Mouse (Mus musculus) liver, adult 2 months (tissue): Measurements from ENCODE around the gene Rab19. TPM values are rescaled to one million over a fixed set of nuclear protein-coding genes. Genes with fewer than 3 reads are reported as not detected.

Source experiments
- DNase-seq: peaks from one replicate; pipeline ENCODE4 v3.0.0-alpha.2; 2011; ENCODE audit warnings: low read depth, low spot score; ENCODE audit errors: extremely low read depth
- H3K27ac ChIP-seq: fragments of 200-500 bp; replicated peaks from 2 replicates; pipeline ENCODE4 v1.5.1; 2012; ENCODE audit warnings: low read depth, mild to moderate bottlenecking, control low read depth, inconsistent platforms, low read length; ENCODE audit not compliant: insufficient read depth
- H3K27me3 ChIP-seq: fragments of 200-500 bp; 2 replicates; pipeline ENCODE4 v1.6.1; 2012; ENCODE audit warnings: mild to moderate bottlenecking, moderate library complexity, low read length, inconsistent platforms; ENCODE audit not compliant: control insufficient read depth, insufficient read depth
- H3K36me3 ChIP-seq: fragments of 200-500 bp; 2 replicates; pipeline ENCODE4 v1.6.1; 2012; ENCODE audit warnings: low read length, inconsistent platforms; ENCODE audit not compliant: control insufficient read depth, insufficient read depth
- H3K4me1 ChIP-seq: fragments of 200-500 bp; 2 replicates; pipeline ENCODE4 v1.6.1; 2011; ENCODE audit warnings: low read length; ENCODE audit not compliant: control insufficient read depth, insufficient read depth
- H3K4me3 ChIP-seq: fragments of 200-500 bp; 2 replicates; pipeline ENCODE4 v1.5.1; 2011; ENCODE audit warnings: low read depth, mild to moderate bottlenecking, control low read depth, low read length, moderate library complexity; ENCODE audit not compliant: insufficient read depth
- H3K79me2 ChIP-seq: fragments of 200-500 bp; 2 replicates; pipeline ENCODE4 v1.6.1; 2012; ENCODE audit warnings: inconsistent platforms, mild to moderate bottlenecking, low read length, moderate library complexity; ENCODE audit not compliant: control insufficient read depth, insufficient read depth
- H3K9ac ChIP-seq: fragments of 200-500 bp; 2 replicates; pipeline ENCODE4 v1.6.1; 2012; ENCODE audit warnings: low read depth, mild to moderate bottlenecking, control low read depth, inconsistent platforms, low read length
- CTCF ChIP-seq: fragments of 200-500 bp; IDR thresholded peaks from 2 replicates; pipeline ENCODE4 v1.5.1; 2011; ENCODE audit warnings: low read depth, low read length, control low read depth
- POLR2A ChIP-seq: fragments of 200-500 bp; IDR thresholded peaks from 2 replicates; pipeline ENCODE4 v1.6.1; 2011; ENCODE audit warnings: low read length, control low read depth; ENCODE audit not compliant: insufficient read depth; ENCODE audit errors: extremely low read depth
- WGBS: fragments of 180-500 bp; shearing (Covaris S2); methylation state at CpG from one replicate; pipeline ENCODE4 v1.1.7; 2018; 5-methylcytosine and 5-hydroxymethylcytosine counted together
- polyA plus RNA-seq: library from polyadenylated mRNA; depleted of rRNA; stranded (reverse); fragments of >200 nt; gene quantifications from 2 replicates; pipeline ENCODE4 v1.2.3, GENCODE M21; 2012; rRNA removed
- total RNA-seq: library from RNA; depleted of rRNA; stranded (reverse); fragments of >200 nt; gene quantifications from 2 replicates; pipeline ENCODE4 v1.2.3, GENCODE M21; 2014; rRNA removed

The Rab19 gene
- 0.46 and 0.47 TPM in 2 replicates for total RNA-seq
- 0.12 and 0.31 TPM in 2 replicates for polyA plus RNA-seq

DNA sequence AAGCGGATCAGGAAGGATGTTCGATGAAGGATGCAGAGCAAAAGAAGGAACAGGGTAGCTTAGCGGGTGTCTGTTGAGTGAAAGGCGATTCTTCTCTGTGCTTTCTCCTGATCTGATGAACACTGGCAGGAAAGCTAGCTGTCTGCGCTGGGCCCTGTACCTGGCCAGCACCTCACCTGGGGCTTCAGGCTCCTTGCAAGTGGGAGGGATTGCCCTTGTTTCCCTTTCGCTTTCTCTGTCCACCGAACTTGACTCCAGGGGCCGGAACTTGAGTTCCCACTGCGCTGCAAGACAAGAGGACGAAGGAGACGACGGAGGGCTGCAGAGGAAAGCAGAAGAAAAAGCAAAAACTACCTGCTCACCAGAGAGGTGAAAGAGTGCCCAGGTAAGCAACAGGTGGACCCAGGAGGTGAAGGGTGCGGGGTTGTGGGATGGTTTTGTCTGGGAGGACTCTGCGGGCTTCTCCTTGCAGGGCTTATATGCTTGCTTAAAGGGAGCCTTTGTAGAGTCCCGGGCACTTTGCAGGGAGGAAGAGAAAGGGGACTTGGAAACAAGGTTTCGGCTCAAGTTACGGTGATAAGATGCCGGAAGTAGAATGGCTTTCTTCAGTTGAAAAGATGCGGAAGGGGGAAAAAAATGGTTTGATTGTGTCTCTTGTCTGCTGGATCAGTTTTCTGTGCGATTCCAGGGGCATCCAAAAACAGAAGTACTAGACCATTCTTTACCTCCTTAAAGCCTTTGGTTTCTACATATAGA lies at the start of gene Rab19:
Gene Rab19 (plus strand): TSS at position 51 of the 756 bp plus-strand sequence.
- Histone ChIP-seq H3K27ac (peak within 1 kb of the TSS; percentile 50), H3K36me3 (no peaks in the 10 kb centered on the region), H3K9ac (peak within 1 kb of the TSS; percentile 34; the same call in 1 of the 2 replicates), H3K27me3 (no peaks in the 10 kb centered on the region), H3K4me1 (peaks cover 7% of the 10 kb centered on the region), H3K4me3 (peak within 1 kb of the TSS; percentile 76), H3K79me2 (peaks cover 3% of the 10 kb centered on the region; the same call in 1 of the 2 replicates)
- no peak for TF ChIP-seq CTCF
- no peak for TF ChIP-seq POLR2A
- 19% methylated on average over 20 of the region's 20 CpGs for WGBS
- DNase-seq, result no peak

- Histone ChIP-seq H3K4me1 (no peaks in the 10 kb centered on the region), H3K27ac (no peak overlapping the region), H3K36me3 (peaks cover 12% of the 10 kb centered on the region; the same call in 1 of the 2 replicates), H3K4me3 (no peak overlapping the region), H3K79me2 (no peaks in the 10 kb centered on the region), H3K9ac (no peak overlapping the region), H3K27me3 (no peaks in the 10 kb centered on the region)
- 96% methylated on average over 7 of the region's 7 CpGs for WGBS
- TF ChIP-seq POLR2A (no peak), CTCF (no peak)
- DNase-seq, result no peak
Observed at GRCm38 (mm10) chr6:39331998-39332700, 48.8 kb upstream of the Rab19 start.

- H3K4me3 ChIP-seq, result no peak overlapping the region
- no peak for TF ChIP-seq CTCF
- TF ChIP-seq POLR2A, result no peak
- WGBS, result 86% methylated on average over 7 of the region's 7 CpGs
- no peak for DNase-seq
- peaks cover 18% of the 10 kb centered on the region; the same call in 1 of the 2 replicates for H3K36me3 ChIP-seq
- H3K27ac ChIP-seq, result no peak overlapping the region
- no peak overlapping the region for H3K9ac ChIP-seq
- H3K4me1 ChIP-seq, result no peaks in the 10 kb centered on the region
- no peaks in the 10 kb centered on the region for H3K27me3 ChIP-seq
- no peaks in the 10 kb centered on the region for H3K79me2 ChIP-seq
Observed at GRCm38 (mm10) chr6:39334224-39334623, 46.8 kb upstream of the Rab19 start.

- no peak overlapping the region for H3K4me3 ChIP-seq
- H3K27ac ChIP-seq, result no peak overlapping the region
- H3K4me1 ChIP-seq, result no peaks in the 10 kb centered on the region
- no peak overlapping the region for H3K9ac ChIP-seq
- no peaks in the 10 kb centered on the region for H3K79me2 ChIP-seq
- no peak for DNase-seq
- H3K27me3 ChIP-seq, result no peaks in the 10 kb centered on the region
- H3K36me3 ChIP-seq, result peaks cover 18% of the 10 kb centered on the region; the same call in 1 of the 2 replicates
- no peak for TF ChIP-seq CTCF
- TF ChIP-seq POLR2A, result no peak
- 94% methylated on average over 3 of the region's 3 CpGs for WGBS
Observed at GRCm38 (mm10) chr6:39334873-39335272, 46.1 kb upstream of the Rab19 start.

- no peaks in the 10 kb centered on the region for H3K79me2 ChIP-seq
- H3K4me1 ChIP-seq, result no peaks in the 10 kb centered on the region
- H3K36me3 ChIP-seq, result peaks cover 19% of the 10 kb centered on the region; the same call in 1 of the 2 replicates
- TF ChIP-seq POLR2A, result no peak
- TF ChIP-seq CTCF, result no peak
- no peak overlapping the region for H3K27ac ChIP-seq
- no peak for DNase-seq
- no peak overlapping the region for H3K9ac ChIP-seq
- WGBS, result 96% methylated on average over 8 of the region's 8 CpGs
- no peaks in the 10 kb centered on the region for H3K27me3 ChIP-seq
- H3K4me3 ChIP-seq, result no peak overlapping the region
Observed at GRCm38 (mm10) chr6:39338359-39338758, 42.6 kb upstream of the Rab19 start.
